Mouse (Mus musculus) CD4-positive, CD25-positive, alpha-beta regulatory T cell, adult 2 months (primary cell): ENCODE data around the gene Kcnj10.
A peak's percentile ranks its signal among the peaks of the same experiment; 100 is the strongest.

Source experiments
- DNase-seq: peaks from one replicate; pipeline ENCODE4 v3.0.0-alpha.2; 2012; ENCODE audit warnings: low read depth, low spot score

Kcnj10 gene

GRCm38 (mm10) chr1:172311921-172312767 is 28.9 kb upstream of the Kcnj10 start:
- peak; percentile 90 for DNase-seq

- no peak for DNase-seq
Measured at GRCm38 (mm10) chr1:172312768-172313561, 28.0 kb upstream of the Kcnj10 start.

GRCm38 (mm10) chr1:172313613-172314411 is 27.2 kb upstream of the Kcnj10 start:
- DNase-seq = no peak

- DNase-seq = no peak
Measured at GRCm38 (mm10) chr1:172314911-172315310, 26.1 kb upstream of the Kcnj10 start.

- no peak for DNase-seq
Measured at GRCm38 (mm10) chr1:172317431-172317830, 23.6 kb upstream of the Kcnj10 start.

- DNase-seq = no peak
Measured at GRCm38 (mm10) chr1:172317946-172318345, 23.1 kb upstream of the Kcnj10 start.

- DNase-seq = no peak
Measured at GRCm38 (mm10) chr1:172318424-172319035, 22.5 kb upstream of the Kcnj10 start.

- no peak for DNase-seq
Measured at GRCm38 (mm10) chr1:172319346-172319745, 21.7 kb upstream of the Kcnj10 start.

- DNase-seq = no peak
Measured at GRCm38 (mm10) chr1:172319921-172320411, 21.0 kb upstream of the Kcnj10 start.

GRCm38 (mm10) chr1:172322725-172323124 is 18.3 kb upstream of the Kcnj10 start:
- DNase-seq = no peak

GRCm38 (mm10) chr1:172323298-172323697 is 17.7 kb upstream of the Kcnj10 start:
- no peak for DNase-seq

- DNase-seq = no peak
Measured at GRCm38 (mm10) chr1:172323801-172324359, 17.1 kb upstream of the Kcnj10 start.

- DNase-seq = peak; percentile 89
Measured at GRCm38 (mm10) chr1:172324725-172325124, 16.3 kb upstream of the Kcnj10 start.

- peak; percentile 86 for DNase-seq
Measured at GRCm38 (mm10) chr1:172325680-172326535, 15.1 kb upstream of the Kcnj10 start.

- DNase-seq = peak; percentile 39
Measured at GRCm38 (mm10) chr1:172326684-172327083, 14.3 kb upstream of the Kcnj10 start.

GRCm38 (mm10) chr1:172327206-172328001 is 13.6 kb upstream of the Kcnj10 start:
- no peak for DNase-seq

- DNase-seq = no peak
Measured at GRCm38 (mm10) chr1:172328041-172328440, 13.0 kb upstream of the Kcnj10 start.

- no peak for DNase-seq
Measured at GRCm38 (mm10) chr1:172328461-172328860, 12.5 kb upstream of the Kcnj10 start.

- DNase-seq = no peak
Measured at GRCm38 (mm10) chr1:172329131-172329530, 11.9 kb upstream of the Kcnj10 start, which contains the start of gene Kcnj9. Gene Kcnj9 (minus strand): TSS chr1:172329318.
